Mouse (Mus musculus) bone marrow macrophage, adult 2 months (primary cell): Measurements from ENCODE around the gene Slit3.

Experiments
- CTCF ChIP-seq: IDR thresholded peaks from 2 replicates; pipeline ENCODE4 v1.5.1; 2012; ENCODE audit warnings: low read depth, mild to moderate bottlenecking, low read length, moderate library complexity
- POLR2A ChIP-seq: IDR thresholded peaks from 2 replicates; pipeline ENCODE4 v1.6.1; 2012; ENCODE audit warnings: mild to moderate bottlenecking, low read depth, low read length, borderline replicate concordance

DNA sequence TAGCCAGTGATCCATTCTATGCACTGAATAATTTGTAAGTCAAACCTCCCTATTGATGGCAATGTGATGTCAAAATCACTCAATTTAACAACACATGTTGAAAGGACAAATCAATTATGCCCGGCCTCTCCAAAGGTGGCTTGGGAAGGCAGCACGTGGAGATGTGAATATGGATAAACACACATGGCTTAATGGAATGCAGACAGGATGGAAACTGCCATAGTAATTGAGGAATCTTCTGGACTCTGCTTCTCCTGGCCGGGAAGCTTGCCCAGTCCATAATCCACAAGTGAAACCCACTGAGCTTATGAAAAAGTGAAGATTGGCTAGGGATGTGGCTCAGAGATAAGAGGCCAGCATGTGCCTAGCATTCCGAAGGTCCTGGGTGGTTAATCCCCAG lies 227.1 kb downstream of the Slit3 start:
- TF ChIP-seq CTCF (no peak), POLR2A (no peak)
